Comparison of ENCODE assay signal across 1 mouse cellular context in genomic region chr4:109445956-109446355, GRCm38 (mm10).
TF ChIP-seq lines count a peak whose summit lies in the region.

No protein-coding gene starts in this region.

TF ChIP-seq in MEL, 35 proteins besides CTCF, POLR2A, EP300 and RAD21 (continued from another document):
- TF ChIP-seq MYB (IDR thresholded peaks at IDR 0.05; ENCODE audit: low read depth, low read length) (0 out of 2 replicates have a peak, but pooled peaks have one; percentile 44), TBP (IDR thresholded peaks at IDR 0.05; ENCODE audit: low read depth, low read length) (no peak), E2F4 (IDR thresholded peaks at IDR 0.05; ENCODE audit: borderline replicate concordance, low read depth, low read length) (no peak), JUND (IDR thresholded peaks at IDR 0.05; ENCODE audit: low read depth, low read length) (no peak), ZNF384 (IDR thresholded peaks at IDR 0.05; ENCODE audit: low read depth, low read length) (no peak), ZKSCAN1 (IDR thresholded peaks at IDR 0.05; ENCODE audit: low read depth, low read length) (no peak), ETS1 (IDR thresholded peaks at IDR 0.05; ENCODE audit: low read depth, low read length) (0 out of 2 replicates have a peak, but pooled peaks have one; percentile 35), MXI1 (IDR thresholded peaks at IDR 0.05; ENCODE audit: low read depth, low read length) (0 out of 2 replicates have a peak, but pooled peaks have one; percentile 22), USF1 (IDR thresholded peaks at IDR 0.05; ENCODE audit: low read depth, low read length) (0 out of 2 replicates have a peak, but pooled peaks have one; percentile 7), USF2 (IDR thresholded peaks at IDR 0.05; ENCODE audit: borderline replicate concordance in 1 of 2, insufficient read depth in 1 of 2, low read depth in 1 of 2, low read length in 2 of 2) (no peak), MYC (IDR thresholded peaks at IDR 0.05; ENCODE audit: low read depth, low read length) (no peak), MEF2A (IDR thresholded peaks at IDR 0.05; ENCODE audit: extremely low read depth, insufficient replicate concordance, low read depth, low read length, poor library complexity, severe bottlenecking) (no peak), TAL1 (IDR thresholded peaks at IDR 0.05; ENCODE audit: low read length) (peak; percentile 72), ZMIZ1 (IDR thresholded peaks at IDR 0.05; ENCODE audit: low read depth, low read length) (no peak), POLR2AphosphoS5 (IDR thresholded peaks at IDR 0.05; ENCODE audit: borderline replicate concordance, low read depth, low read length) (no peak), NRF1 (IDR thresholded peaks at IDR 0.05; ENCODE audit: insufficient read depth, low read depth, low read length, poor library complexity, severe bottlenecking) (no peak), GABPA (IDR thresholded peaks at IDR 0.05; ENCODE audit: low read depth, low read length) (no peak)
TF ChIP-seq in MEL: peak in this region for 10.
